Mouse (Mus musculus) heart, adult 2 months (tissue): ENCODE measurements at regions not wholly inside any gene's neighbourhood (a gene's known extent, or its start where the extent isn't known, plus 50 kb on each side); places are given as distances from the start of the nearest gene placed in this dataset.

ENCODE experiments used
- CTCF ChIP-seq: fragments of 200-600 bp; IDR thresholded peaks from 2 replicates; pipeline ENCODE4 v1.8.1; 2022; ENCODE audit warnings: antibody characterized with exemption, mild to moderate bottlenecking, moderate library complexity
- EP300 ChIP-seq: fragments of 200-500 bp; IDR thresholded peaks from 2 replicates; pipeline ENCODE4 v1.6.1; 2011; ENCODE audit warnings: low read depth, low read length, control low read depth; ENCODE audit not compliant: insufficient read depth
- POLR2A ChIP-seq: fragments of 200-500 bp; IDR thresholded peaks from 2 replicates; pipeline ENCODE4 v1.6.1; 2011; ENCODE audit warnings: mild to moderate bottlenecking, low read depth, low read length, control low read depth; ENCODE audit not compliant: insufficient read depth

DNA sequence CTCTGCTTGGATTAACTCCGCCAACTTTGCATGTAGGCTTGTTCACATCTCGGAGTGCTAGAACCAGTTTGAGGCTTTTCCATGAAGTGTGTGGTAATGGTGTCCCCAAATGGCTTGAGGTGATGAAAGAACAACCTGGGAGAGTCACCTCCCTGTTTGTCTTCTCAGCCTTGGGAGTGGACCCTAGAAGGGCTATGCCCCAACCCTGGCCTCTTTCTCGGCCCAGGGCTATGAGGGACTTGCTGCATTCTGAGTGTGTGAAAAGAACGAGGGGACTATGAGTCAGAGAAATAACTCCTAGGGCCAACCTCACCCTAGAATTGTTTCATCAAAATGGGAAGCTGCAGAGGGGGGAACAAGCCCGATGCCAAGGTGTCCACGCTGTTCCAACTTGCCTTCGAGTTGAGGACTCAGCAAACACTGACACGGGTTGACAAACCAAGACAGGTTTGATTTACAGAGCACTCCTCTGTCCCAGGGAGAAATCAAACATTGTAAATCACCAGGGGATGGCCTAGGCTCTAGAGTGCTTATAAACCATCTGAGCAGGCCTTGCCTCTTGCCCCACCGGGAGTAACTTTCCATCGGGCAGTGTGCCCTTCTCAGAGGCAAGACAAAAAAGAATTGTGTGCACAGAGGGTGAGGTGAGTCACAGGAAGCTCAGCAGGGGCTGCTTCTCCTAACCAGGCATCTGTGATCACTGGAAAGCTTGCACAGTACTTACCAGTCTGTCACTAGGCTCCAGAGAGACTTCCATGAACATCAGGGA is 186.3 kb upstream of the Tmem45b start:
- TF ChIP-seq EP300 (no peak), CTCF (no peak), POLR2A (no peak)
